Mouse (Mus musculus): ENCODE results near the gene Ipo5. TPM values are rescaled to one million over a fixed set of nuclear protein-coding genes. Genes with fewer than 3 reads are reported as not detected.

Ipo5 gene
- polyA plus RNA-seq, 1 experiment from 2014 or later = 120 TPM

Other genes with a start within 250 kb of the Ipo5 start
- 26.3 and 32.5 TPM in 2 replicates for gene Farp1, start 124.0 kb downstream of the Ipo5 start, polyA plus RNA-seq (2014; fragmentation: Nextera tagmentation; extraction: Ambion mirVana)